In genomic region chr19:9065621-9066561, GRCm38 (mm10) we compare ENCODE assay signal across 8 mouse cellular contexts. TPM values are rescaled to one million over a fixed set of nuclear protein-coding genes. Genes with fewer than 3 reads are reported as not detected.
DNase-seq lines count a peak whose midpoint lies in the region; ATAC-seq and TF ChIP-seq lines count a peak whose summit lies in the region.

No protein-coding gene starts in this region.

- 45% methylated on average over 9 of the region's 9 CpGs for WGBS in liver, postnatal 0 days (ENCODE audit: insufficient replicate concordance)
- WGBS in hindbrain, embryonic 14.5 days: 61% methylated on average over 9 of the region's 9 CpGs
- WGBS in stomach, embryonic 16.5 days: 25% methylated on average over 9 of the region's 9 CpGs
- WGBS in lung, adult 2 months: 37% methylated on average over 9 of the region's 9 CpGs

- H3K4me1 ChIP-seq in liver, postnatal 0 days (ENCODE audit: insufficient read depth): peaks cover 23% of the 10 kb centered on the region
- H3K4me1 ChIP-seq in hindbrain, embryonic 14.5 days (replicated peaks; ENCODE audit: control insufficient read depth, insufficient read depth, low read length): peaks cover 14% of the 10 kb centered on the region
- H3K4me1 ChIP-seq in stomach, embryonic 16.5 days (ENCODE audit: control insufficient read depth, insufficient read depth, low read length): peaks cover 33% of the 10 kb centered on the region
- peaks cover 11% of the 10 kb centered on the region for H3K4me1 ChIP-seq in lung, adult 2 months (ENCODE audit: control insufficient read depth, insufficient read depth, low read length)

- no peak overlapping the region for H3K9ac ChIP-seq in liver, postnatal 0 days (replicated peaks)
- H3K9ac ChIP-seq in hindbrain, embryonic 14.5 days: no peak overlapping the region
- no peak overlapping the region for H3K9ac ChIP-seq in stomach, embryonic 16.5 days (ENCODE audit: low read length)

- H3K27me3 ChIP-seq in liver, postnatal 0 days (ENCODE audit: insufficient read depth, low read length): no peaks in the 10 kb centered on the region
- H3K27me3 ChIP-seq in hindbrain, embryonic 14.5 days (ENCODE audit: control insufficient read depth, insufficient read depth, low read length): no peaks in the 10 kb centered on the region
- no peaks in the 10 kb centered on the region for H3K27me3 ChIP-seq in stomach, embryonic 16.5 days (ENCODE audit: control insufficient read depth, insufficient read depth, low read length)

- peak; percentile 32; the same call in 1 of the 2 replicates for TF ChIP-seq EP300 in liver, postnatal 0 days (IDR thresholded peaks at IDR 0.05; ENCODE audit: low read depth)

- peak overlapping the region; percentile 36; the same call in 1 of the 2 replicates for H3K4me2 ChIP-seq in liver, postnatal 0 days (ENCODE audit: low read depth, low read length)
- H3K4me2 ChIP-seq in hindbrain, embryonic 14.5 days (replicated peaks): no peak overlapping the region
- no peak overlapping the region for H3K4me2 ChIP-seq in stomach, embryonic 16.5 days (ENCODE audit: low read depth, low read length)

- H3K36me3 ChIP-seq in liver, postnatal 0 days (replicated peaks; ENCODE audit: insufficient read depth, low read length): no peaks in the 10 kb centered on the region
- no peaks in the 10 kb centered on the region for H3K36me3 ChIP-seq in hindbrain, embryonic 14.5 days (replicated peaks; ENCODE audit: control insufficient read depth, insufficient read depth)
- H3K36me3 ChIP-seq in stomach, embryonic 16.5 days (ENCODE audit: control insufficient read depth, insufficient read depth, low read length): no peaks in the 10 kb centered on the region

- H3K4me3 ChIP-seq in liver, postnatal 0 days (ENCODE audit: low read depth, low read length): no peak overlapping the region
- no peak overlapping the region for H3K4me3 ChIP-seq in hindbrain, embryonic 14.5 days (replicated peaks; ENCODE audit: low read length)
- H3K4me3 ChIP-seq in stomach, embryonic 16.5 days (replicated peaks; ENCODE audit: low read length): no peak overlapping the region
- H3K4me3 ChIP-seq in lung, adult 2 months (replicated peaks; ENCODE audit: extremely low read depth, low read depth, low read length): no peak overlapping the region

- H3K9me3 ChIP-seq in liver, postnatal 0 days (ENCODE audit: low read length): no peaks in the 10 kb centered on the region
- no peaks in the 10 kb centered on the region for H3K9me3 ChIP-seq in hindbrain, embryonic 14.5 days (ENCODE audit: control insufficient read depth, low read length)
- H3K9me3 ChIP-seq in stomach, embryonic 16.5 days (replicated peaks; ENCODE audit: control insufficient read depth, low read length): no peaks in the 10 kb centered on the region

- H3K27ac ChIP-seq in liver, postnatal 0 days (ENCODE audit: low read depth): peak overlapping the region; percentile 52; the same call in 1 of the 2 replicates
- H3K27ac ChIP-seq in hindbrain, embryonic 14.5 days: peak overlapping the region; percentile 68
- H3K27ac ChIP-seq in stomach, embryonic 16.5 days (ENCODE audit: low read length): peak overlapping the region; percentile 87

- no peak for TF ChIP-seq CTCF in liver, postnatal 0 days (IDR thresholded peaks at IDR 0.05; ENCODE audit: low read depth)
- TF ChIP-seq CTCF in lung, adult 2 months (IDR thresholded peaks at IDR 0.05; ENCODE audit: insufficient read depth, low read length): no peak

- TF ChIP-seq POLR2A in lung, adult 2 months (IDR thresholded peaks at IDR 0.05; ENCODE audit: borderline replicate concordance, extremely low read depth, low read depth, low read length): no peak

- ATAC-seq in liver, postnatal 0 days: peak; percentile 45
- peak; percentile 81; the same call in 1 of the 2 replicates for ATAC-seq in hindbrain, embryonic 14.5 days (ENCODE audit: low FRiP score)
- ATAC-seq in megakaryocyte progenitor cell, adult 5-6 weeks (replicated peaks; ENCODE audit: poor library complexity): peak; percentile 72
- peak; percentile 88 for ATAC-seq in stomach, embryonic 16.5 days (ENCODE audit: insufficient read depth, low FRiP score)
- no peak for ATAC-seq in erythroid progenitor cell, adult 5-6 weeks (replicated peaks; ENCODE audit: low FRiP score, poor library complexity, severe bottlenecking)

- DNase-seq in liver, postnatal 0 days: no peak
- DNase-seq in liver: no peak
- DNase-seq in T-cell, adult 2 months (ENCODE audit: low spot score): peak; percentile 53
- peak; percentile 59 for DNase-seq in hindbrain, embryonic 14.5 days (ENCODE audit: low spot score)
- no peak for DNase-seq in lung, adult 2 months

RNA-seq across cellular contexts. Expression of gene Scgb1a1, which starts 21.9 kb away (rescaled TPM):
- 0.85 and 3.7 TPM in 2 replicates for polyA plus RNA-seq in liver, postnatal 0 days (2015; fragmentation: Nextera tagmentation; extraction: Ambion mirVana)
- not detected in 2 replicates for polyA plus RNA-seq in hindbrain, embryonic 14.5 days (2014; fragmentation: Nextera tagmentation; extraction: Ambion mirVana)
- total RNA-seq in megakaryocyte progenitor cell, adult 5-6 weeks (2015): not detected in 2 replicates
- total RNA-seq in megakaryocyte progenitor cell, adult 5-6 weeks (2017): not detected in 2 replicates
- 0.75 and 1.3 TPM in 2 replicates for polyA plus RNA-seq in stomach, embryonic 16.5 days (2015; fragmentation: Nextera tagmentation; extraction: Ambion mirVana)
- total RNA-seq in erythroid progenitor cell, adult 5-6 weeks (2015; ENCODE audit: low replicate concordance): not detected in 2 replicates
- total RNA-seq in erythroid progenitor cell, adult 5-6 weeks (2017; ENCODE audit: low replicate concordance): not detected in 2 replicates
- 138,577 and 142,361 TPM in 2 replicates for polyA plus RNA-seq in lung, adult 2 months (2012; rRNA removed)

Comparison
In these comparisons a context has a peak if more than half of its experiments do, and no peak if none do; other contexts are left out.
1. DNase-seq: peak in T-cell, adult 2 months (single experiment) and hindbrain, embryonic 14.5 days (single experiment); none in liver, postnatal 0 days (single experiment), liver (single experiment) and lung, adult 2 months (single experiment).
2. RNA of gene Scgb1a1, which starts 21.9 kb away (polyA plus RNA-seq): 138,577 to 142,361 TPM in lung, adult 2 months; 0.85 to 3.7 TPM in liver, postnatal 0 days, 0.75 to 1.3 TPM in stomach, embryonic 16.5 days and not detected in hindbrain, embryonic 14.5 days; every median in the first group is over 1,000 times any median in the second.
3. Peak in every context shown above with its lines, with median percentiles within 50 percentile points of each other: H3K27ac ChIP-seq.